Mouse (Mus musculus) MEL (cell line): ENCODE results near the gene Arid5b.

Experiments
- CTCF ChIP-seq, 3 experiments: IDR thresholded peaks in 2 of 3; conservative IDR thresholded peaks in 1 of 3; 2 replicates each; pipeline ENCODE4 v1.5.1; 2011 to 2012; ENCODE audit warnings: low read length in 3 of 3, low read depth in 2 of 3, mild to moderate bottlenecking in 2 of 3, improper control_type of control experiment in 1 of 3, inconsistent platforms in 1 of 3, mixed read lengths in 1 of 3, moderate library complexity in 1 of 3; ENCODE audit not compliant: control insufficient read depth in 1 of 3, insufficient read depth in 1 of 3, poor library complexity in 1 of 3, severe bottlenecking in 1 of 3
- HCFC1 ChIP-seq: IDR thresholded peaks from 2 replicates; pipeline ENCODE4 v1.6.1; 2012; ENCODE audit warnings: low read depth, mild to moderate bottlenecking, inconsistent platforms, low read length, improper control_type of control experiment, moderate library complexity
- NELFE ChIP-seq: IDR thresholded peaks from 2 replicates; pipeline ENCODE4 v1.6.1; 2011; ENCODE audit warnings: low read depth, low read length, improper control_type of control experiment
- SMC3 ChIP-seq: IDR thresholded peaks from 2 replicates; pipeline ENCODE4 v1.6.1; 2011; ENCODE audit warnings: low read depth, low read length, improper control_type of control experiment
- UBTF ChIP-seq: IDR thresholded peaks from 2 replicates; pipeline ENCODE4 v1.6.1; 2012; ENCODE audit warnings: low read depth, mild to moderate bottlenecking, inconsistent platforms, low read length, improper control_type of control experiment, moderate library complexity, borderline replicate concordance; ENCODE audit not compliant: insufficient read depth

- TF ChIP-seq UBTF, result no peak
- no peak for TF ChIP-seq CTCF (IDR thresholded peaks at IDR 0.05 in 2 of 3, conservative IDR thresholded peaks at IDR 0.05 in 1 of 3; ENCODE audit: control insufficient read depth in 1 of 3, insufficient read depth in 1 of 3, low read depth in 2 of 3, low read length in 3 of 3, poor library complexity in 1 of 3, severe bottlenecking in 1 of 3)
- no peak for TF ChIP-seq HCFC1
- no peak for TF ChIP-seq SMC3
- TF ChIP-seq NELFE, result no peak
Observed at GRCm38 (mm10) chr10:68134549-68134948, 144.0 kb downstream of the Arid5b start.
